Mouse (Mus musculus): Measurements from ENCODE around the gene Brd3os. TPM values are rescaled to one million over a fixed set of nuclear protein-coding genes. Genes with fewer than 3 reads are reported as not detected.

The Brd3os gene
- polyA plus RNA-seq, 1 experiment from 2014 or later = 12.9 TPM

- Histone ChIP-seq H3K36me3 (replicated peaks; ENCODE audit: control insufficient read depth, insufficient read depth, low read depth, low read length) (no peaks in the 10 kb centered on the region; the same call in none of the 2 replicates), H3K4me1 (ENCODE audit: control insufficient read depth, insufficient read depth, low read length) (peaks cover 12% of the 10 kb centered on the region), H3K27ac (replicated peaks; ENCODE audit: low read depth, low read length) (no peak overlapping the region)
Measured at GRCm38 (mm10) chr2:27473061-27473765, 31.1 kb downstream of the Brd3os start.

GRCm38 (mm10) chr2:27473911-27474310 lies 31.8 kb downstream of the Brd3os start:
- WGBS = 22% methylated on average over 4 of the region's 4 CpGs
- DNase-seq (ENCODE audit: low spot score) = no peak
- no peak for ATAC-seq (replicated peaks; ENCODE audit: insufficient number of reproducible peaks, low FRiP score, low TSS enrichment, low read depth)
- Histone ChIP-seq H3K9me3 (replicated peaks; ENCODE audit: control insufficient read depth, low read length) (no peaks in the 10 kb centered on the region), H3K27ac (replicated peaks; ENCODE audit: low read depth, low read length) (no peak overlapping the region), H3K9ac (replicated peaks; ENCODE audit: low read length) (peak overlapping the region; percentile 99), H3K36me3 (replicated peaks; ENCODE audit: control insufficient read depth, insufficient read depth, low read depth, low read length) (no peaks in the 10 kb centered on the region; the same call in none of the 2 replicates), H3K4me3 (ENCODE audit: low read depth, low read length) (peak overlapping the region; percentile 98), H3K27me3 (ENCODE audit: control insufficient read depth, insufficient read depth, low read length) (no peaks in the 10 kb centered on the region), H3K4me2 (ENCODE audit: low read depth, low read length) (peak overlapping the region; percentile 90), H3K4me1 (ENCODE audit: control insufficient read depth, insufficient read depth, low read length) (peaks cover 12% of the 10 kb centered on the region)

More at GRCm38 (mm10) chr2:27473061-27473765, 31.1 kb downstream of the Brd3os start:
- ATAC-seq (replicated peaks; ENCODE audit: insufficient number of reproducible peaks, low FRiP score, low TSS enrichment, low read depth) (no peak), DNase-seq (ENCODE audit: low spot score) (no peak)
- WGBS = 71% methylated on average over 7 of the region's 7 CpGs
- Histone ChIP-seq H3K9me3 (replicated peaks; ENCODE audit: control insufficient read depth, low read length) (no peaks in the 10 kb centered on the region), H3K27me3 (ENCODE audit: control insufficient read depth, insufficient read depth, low read length) (no peaks in the 10 kb centered on the region), H3K9ac (replicated peaks; ENCODE audit: low read length) (no peak overlapping the region; the same call in 1 of the 2 replicates), H3K4me2 (ENCODE audit: low read depth, low read length) (peak overlapping the region; percentile 90), H3K4me3 (ENCODE audit: low read depth, low read length) (peak overlapping the region; percentile 98)

- under 1% methylated on average over 82 of the region's 84 CpGs for WGBS
- no peaks in the 10 kb centered on the region; the same call in none of the 2 replicates for H3K36me3 ChIP-seq (replicated peaks; ENCODE audit: control insufficient read depth, insufficient read depth, low read depth, low read length)
- no peaks in the 10 kb centered on the region for H3K27me3 ChIP-seq (ENCODE audit: control insufficient read depth, insufficient read depth, low read length)
- H3K4me1 ChIP-seq (ENCODE audit: control insufficient read depth, insufficient read depth, low read length) = peaks cover 12% of the 10 kb centered on the region
- H3K9me3 ChIP-seq (replicated peaks; ENCODE audit: control insufficient read depth, low read length) = no peaks in the 10 kb centered on the region
- peak overlapping the region; percentile 90 for H3K4me2 ChIP-seq (ENCODE audit: low read depth, low read length)
- DNase-seq (ENCODE audit: low spot score) = peak; percentile 38
- peak overlapping the region; percentile 99 for H3K9ac ChIP-seq (replicated peaks; ENCODE audit: low read length)
- H3K27ac ChIP-seq (replicated peaks; ENCODE audit: low read depth, low read length) = peak overlapping the region; percentile 94
- H3K4me3 ChIP-seq (ENCODE audit: low read depth, low read length) = peak overlapping the region; percentile 98
- ATAC-seq (replicated peaks; ENCODE audit: insufficient number of reproducible peaks, low FRiP score, low TSS enrichment, low read depth) = peak; percentile 17
Measured at GRCm38 (mm10) chr2:27474621-27475484, 32.7 kb downstream of the Brd3os start.

GRCm38 (mm10) chr2:27475495-27476302 lies 33.6 kb downstream of the Brd3os start:
- H3K4me2 ChIP-seq (ENCODE audit: low read depth, low read length) = peak overlapping the region; percentile 90
- ATAC-seq (replicated peaks; ENCODE audit: insufficient number of reproducible peaks, low FRiP score, low TSS enrichment, low read depth) (peak; percentile 99), DNase-seq (ENCODE audit: low spot score) (peak; percentile 97)
- H3K9me3 ChIP-seq (replicated peaks; ENCODE audit: control insufficient read depth, low read length) = no peaks in the 10 kb centered on the region
- no peaks in the 10 kb centered on the region; the same call in none of the 2 replicates for H3K36me3 ChIP-seq (replicated peaks; ENCODE audit: control insufficient read depth, insufficient read depth, low read depth, low read length)
- H3K27ac ChIP-seq (replicated peaks; ENCODE audit: low read depth, low read length) = peak overlapping the region; percentile 94
- H3K27me3 ChIP-seq (ENCODE audit: control insufficient read depth, insufficient read depth, low read length) = no peaks in the 10 kb centered on the region
- under 1% methylated on average over 73 of the region's 96 CpGs for WGBS
- peak overlapping the region; percentile 99 for H3K9ac ChIP-seq (replicated peaks; ENCODE audit: low read length)
- H3K4me3 ChIP-seq (ENCODE audit: low read depth, low read length) = peak overlapping the region; percentile 98
- H3K4me1 ChIP-seq (ENCODE audit: control insufficient read depth, insufficient read depth, low read length) = peaks cover 12% of the 10 kb centered on the region

- H3K4me2 ChIP-seq (ENCODE audit: low read depth, low read length) = peak overlapping the region; percentile 72
- WGBS = 29% methylated on average over 11 of the region's 11 CpGs
- ATAC-seq (replicated peaks; ENCODE audit: insufficient number of reproducible peaks, low FRiP score, low TSS enrichment, low read depth) (no peak), DNase-seq (ENCODE audit: low spot score) (no peak)
- no peaks in the 10 kb centered on the region; the same call in none of the 2 replicates for H3K36me3 ChIP-seq (replicated peaks; ENCODE audit: control insufficient read depth, insufficient read depth, low read depth, low read length)
- peak overlapping the region; percentile 85; the same call in 1 of the 2 replicates for H3K27ac ChIP-seq (replicated peaks; ENCODE audit: low read depth, low read length)
- no peaks in the 10 kb centered on the region for H3K27me3 ChIP-seq (ENCODE audit: control insufficient read depth, insufficient read depth, low read length)
- peaks cover 9% of the 10 kb centered on the region; the same call in 1 of the 2 replicates for H3K4me1 ChIP-seq (ENCODE audit: control insufficient read depth, insufficient read depth, low read length)
- H3K4me3 ChIP-seq (ENCODE audit: low read depth, low read length) = peak overlapping the region; percentile 98
- no peaks in the 10 kb centered on the region for H3K9me3 ChIP-seq (replicated peaks; ENCODE audit: control insufficient read depth, low read length)
- H3K9ac ChIP-seq (replicated peaks; ENCODE audit: low read length) = peak overlapping the region; percentile 74
Measured at GRCm38 (mm10) chr2:27476303-27477192, 34.4 kb downstream of the Brd3os start.

- Histone ChIP-seq H3K4me3 (ENCODE audit: low read depth, low read length) (no peak overlapping the region), H3K27ac (replicated peaks; ENCODE audit: low read depth, low read length) (no peak overlapping the region), H3K9me3 (replicated peaks; ENCODE audit: control insufficient read depth, low read length) (no peaks in the 10 kb centered on the region), H3K9ac (replicated peaks; ENCODE audit: low read length) (no peak overlapping the region), H3K27me3 (ENCODE audit: control insufficient read depth, insufficient read depth, low read length) (no peaks in the 10 kb centered on the region), H3K4me1 (ENCODE audit: control insufficient read depth, insufficient read depth, low read length) (no peaks in the 10 kb centered on the region), H3K4me2 (ENCODE audit: low read depth, low read length) (no peak overlapping the region), H3K36me3 (replicated peaks; ENCODE audit: control insufficient read depth, insufficient read depth, low read depth, low read length) (no peaks in the 10 kb centered on the region)
- no peak for ATAC-seq (replicated peaks; ENCODE audit: insufficient number of reproducible peaks, low FRiP score, low TSS enrichment, low read depth)
- DNase-seq (ENCODE audit: low spot score) = no peak
- WGBS = 48% methylated on average over 4 of the region's 4 CpGs
Measured at GRCm38 (mm10) chr2:27479821-27480220, 37.7 kb downstream of the Brd3os start.

- H3K27ac ChIP-seq (replicated peaks; ENCODE audit: low read depth, low read length) = no peak overlapping the region
- H3K36me3 ChIP-seq (replicated peaks; ENCODE audit: control insufficient read depth, insufficient read depth, low read depth, low read length) = no peaks in the 10 kb centered on the region
- no peak overlapping the region for H3K4me3 ChIP-seq (ENCODE audit: low read depth, low read length)
- no peak for ATAC-seq (replicated peaks; ENCODE audit: insufficient number of reproducible peaks, low FRiP score, low TSS enrichment, low read depth)
- H3K4me1 ChIP-seq (ENCODE audit: control insufficient read depth, insufficient read depth, low read length) = no peaks in the 10 kb centered on the region
- no peak for DNase-seq (ENCODE audit: low spot score)
- 84% methylated on average over 4 of the region's 4 CpGs for WGBS
- H3K27me3 ChIP-seq (ENCODE audit: control insufficient read depth, insufficient read depth, low read length) = no peaks in the 10 kb centered on the region
- H3K9ac ChIP-seq (replicated peaks; ENCODE audit: low read length) = no peak overlapping the region
- no peak overlapping the region for H3K4me2 ChIP-seq (ENCODE audit: low read depth, low read length)
- no peaks in the 10 kb centered on the region for H3K9me3 ChIP-seq (replicated peaks; ENCODE audit: control insufficient read depth, low read length)
Measured at GRCm38 (mm10) chr2:27480367-27480766, 38.2 kb downstream of the Brd3os start.
